Mouse (Mus musculus) fat pad, adult 2 months (tissue): Measurements from ENCODE around the gene Cklf.
"Not testable (repeated sequence)": the region's sequence is repeated elsewhere in the genome, so short reads cannot be mapped to it uniquely, and the experiment has no call there.

Experiments
- DNase-seq: peaks from one replicate; pipeline ENCODE4 v3.0.0-alpha.2; 2011; ENCODE audit warnings: low read depth, low spot score; ENCODE audit errors: extremely low read depth

Cklf gene

DNA sequence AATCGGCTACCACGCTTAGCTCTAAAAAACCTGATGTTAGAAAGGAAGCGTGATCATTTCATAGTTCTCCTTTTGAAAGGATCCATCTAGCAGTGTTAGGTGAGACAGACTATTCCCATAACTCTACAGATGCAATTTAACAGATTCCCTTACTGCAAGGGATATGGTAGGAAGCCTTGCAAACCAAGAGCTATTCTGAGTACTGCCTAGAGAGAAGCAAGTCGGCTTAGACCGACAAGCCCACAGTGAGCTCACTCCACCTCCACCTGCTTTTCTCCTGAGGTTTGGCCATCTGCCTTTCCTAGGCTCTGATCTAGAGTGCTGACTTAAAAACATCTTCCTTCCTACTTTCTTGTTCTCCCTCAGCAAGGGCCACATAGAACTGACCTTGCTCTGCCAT, 11.1 kb downstream of the Cklf start:
- not testable (repeated sequence) for DNase-seq

DNA sequence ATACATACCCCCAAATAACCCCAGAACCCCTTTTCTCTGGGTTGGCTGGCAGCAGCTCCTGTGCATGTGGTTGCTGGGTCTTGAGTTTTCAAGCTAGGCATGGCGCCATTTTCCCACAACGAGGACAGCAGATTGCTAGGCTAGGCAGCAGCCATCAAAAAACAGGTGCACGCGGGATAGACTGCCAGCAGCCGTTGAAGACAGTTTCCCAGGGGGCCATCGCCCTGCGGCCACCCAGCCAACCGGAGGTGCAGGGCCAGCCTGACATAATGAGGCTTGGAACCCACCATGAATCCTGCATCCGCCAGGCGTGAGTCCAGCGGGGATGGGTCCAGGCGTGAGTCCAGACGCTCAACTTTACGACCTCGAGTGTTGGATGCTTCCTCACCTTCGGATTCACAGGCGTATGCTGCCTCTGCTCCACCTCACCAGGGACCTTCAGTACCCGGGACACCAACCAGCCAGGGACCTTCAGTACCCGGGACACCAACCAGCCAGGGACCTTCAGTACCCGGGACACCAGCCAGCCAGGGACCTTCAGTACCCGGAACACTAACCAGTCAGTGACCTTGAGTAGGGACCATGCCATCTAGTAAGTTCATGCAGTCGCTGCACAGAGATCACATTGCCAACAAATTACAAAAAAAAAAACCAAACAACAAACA, 13.7 kb downstream of the Cklf start:
- not testable (repeated sequence) for DNase-seq

DNA sequence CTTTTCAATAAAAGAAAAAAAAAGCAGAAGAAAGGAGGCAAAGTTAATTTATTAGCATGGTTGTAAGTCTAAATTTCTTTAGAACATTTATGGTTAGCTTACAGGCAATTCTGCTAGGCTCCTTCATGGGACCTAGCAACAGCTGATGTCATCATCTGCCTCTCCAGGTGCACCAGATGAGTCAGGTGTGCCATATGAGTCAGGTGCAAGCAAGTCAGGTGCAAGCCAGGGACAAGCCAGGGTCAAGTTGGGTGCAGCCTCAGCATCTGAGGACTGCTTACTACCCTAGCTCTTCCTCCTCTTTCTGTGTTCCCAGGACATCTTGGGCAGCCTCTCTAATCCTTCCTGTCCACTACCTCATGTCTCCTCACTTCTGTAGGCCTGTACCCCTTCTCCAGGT, 17.7 kb downstream of the Cklf start:
- DNase-seq, result no peak

DNA sequence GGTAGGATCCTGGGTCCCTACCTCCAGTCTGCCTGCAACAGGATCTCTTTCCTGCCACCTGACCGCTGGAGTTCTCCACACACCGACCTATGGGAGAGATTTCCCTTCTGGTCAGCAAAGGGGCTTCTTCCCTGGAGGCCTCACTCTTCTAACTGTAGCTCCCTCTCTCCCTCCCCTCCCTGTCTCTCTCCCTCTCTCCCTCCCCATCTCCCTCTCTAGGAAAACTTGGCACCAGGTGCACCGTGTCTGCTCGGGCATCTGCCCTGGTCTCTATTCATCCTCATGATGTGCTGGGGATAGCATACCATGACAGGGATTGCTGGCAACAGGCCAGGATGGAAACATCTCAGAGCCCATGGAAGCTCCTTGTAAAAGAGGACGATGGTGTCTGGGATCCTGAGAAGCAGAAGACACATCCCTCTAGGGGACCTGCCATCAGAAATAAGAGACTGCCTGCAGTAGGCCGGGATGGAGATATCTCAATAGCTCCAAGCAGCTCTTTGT, 18.3 kb downstream of the Cklf start:
- no peak for DNase-seq

- DNase-seq, result not testable (repeated sequence)
Measured at GRCm38 (mm10) chr8:104293081-104293480, 42.4 kb downstream of the Cklf start, which contains the start of gene Cmtm2a. Gene Cmtm2a (minus strand): TSS chr8:104293181.

DNA sequence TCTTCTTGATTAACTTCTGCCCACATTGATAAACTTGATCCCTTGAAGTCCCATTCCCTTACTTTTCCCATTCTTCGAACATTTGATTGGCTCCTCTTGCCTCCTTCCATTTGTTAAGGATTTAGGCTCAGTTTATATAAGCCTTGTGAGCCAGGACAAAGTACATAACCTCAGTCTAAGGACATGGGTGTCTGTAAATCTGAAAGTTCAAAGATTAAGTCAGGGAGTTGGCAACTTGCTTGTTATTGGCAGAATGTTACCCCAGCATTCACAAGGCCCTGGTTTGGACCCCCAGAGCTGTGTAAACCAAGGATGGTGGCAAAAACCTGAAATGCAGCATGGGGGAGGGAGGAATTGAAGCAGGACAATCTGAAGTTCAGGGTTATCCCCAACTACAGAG, 43.7 kb downstream of the Cklf start:
- DNase-seq, result no peak

- DNase-seq, result not testable (repeated sequence)
Measured at GRCm38 (mm10) chr8:104301577-104301976, 50.9 kb downstream of the Cklf start.

DNA sequence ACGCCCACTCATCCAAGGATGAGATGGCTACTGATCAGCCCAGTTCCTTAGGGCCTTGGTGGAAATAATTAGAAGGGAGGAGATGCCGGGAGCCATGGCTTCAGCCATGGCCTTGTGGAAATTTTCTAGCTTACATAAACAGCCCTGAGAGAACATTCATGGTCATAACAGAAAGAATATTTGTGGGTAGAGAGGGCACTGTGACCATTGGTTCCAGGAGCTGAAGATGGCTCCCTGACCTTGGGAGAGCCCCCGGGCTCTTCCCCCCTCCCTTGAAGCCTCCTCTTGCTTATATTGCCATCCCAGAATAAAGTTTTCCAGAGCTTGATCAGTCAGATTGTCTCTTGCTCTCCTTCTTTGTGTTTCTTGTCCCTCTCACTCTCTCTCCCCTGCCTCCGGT, 51.9 kb downstream of the Cklf start:
- not testable (repeated sequence) for DNase-seq

DNA sequence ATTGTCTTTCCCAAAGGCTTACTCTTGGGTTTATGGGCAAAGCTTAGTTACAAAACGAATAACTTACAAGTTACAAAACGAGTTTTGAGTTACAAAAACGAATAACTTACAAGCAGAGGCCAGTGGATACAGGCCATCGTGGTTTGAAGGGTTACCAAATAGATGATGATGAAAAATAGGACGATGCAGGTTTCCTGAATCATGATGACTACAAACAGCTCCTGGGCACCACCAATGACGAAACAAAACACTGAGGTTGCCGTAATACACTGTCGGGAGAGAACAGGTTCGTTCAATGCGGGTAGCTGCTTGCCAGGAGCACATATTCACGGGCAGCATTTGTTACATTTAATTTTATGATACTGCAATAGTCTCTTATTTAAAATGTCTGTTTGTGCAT, 54.3 kb downstream of the Cklf start:
- peak; percentile 14 for DNase-seq

GRCm38 (mm10) chr8:104308341-104308740, 57.7 kb downstream of the Cklf start:
- DNase-seq, result not testable (repeated sequence)

- DNase-seq, result not testable (repeated sequence)
Measured at GRCm38 (mm10) chr8:104309441-104310155, 58.9 kb downstream of the Cklf start, which contains the start of the genes Gm45711 and Cmtm1. Gene Gm45711 (minus strand): TSS chr8:104310081. Gene Cmtm1 (minus strand): TSS chr8:104310145.

GRCm38 (mm10) chr8:104312023-104312422, 61.4 kb downstream of the Cklf start:
- DNase-seq, result not testable (repeated sequence)

DNA sequence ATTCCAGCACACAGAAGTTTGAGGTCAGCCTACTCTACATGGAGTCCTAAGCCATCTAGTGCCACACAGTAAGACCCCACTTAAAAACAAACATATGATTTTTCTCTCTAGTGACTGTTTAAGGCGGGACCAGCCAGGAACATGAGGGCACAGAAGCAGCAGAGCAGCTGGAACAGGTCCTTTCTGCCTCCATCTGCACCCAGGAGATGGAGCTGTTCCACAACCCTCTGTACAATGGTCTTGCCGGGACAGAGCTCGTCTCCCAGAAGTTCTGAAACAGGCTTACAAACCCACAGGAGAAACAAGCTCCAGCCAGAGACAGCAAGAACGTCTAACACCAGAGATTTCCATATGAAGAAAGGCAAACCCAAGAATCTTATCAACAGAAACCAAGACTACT, 62.6 kb downstream of the Cklf start:
- DNase-seq, result no peak
